In the genomic region with DNA sequence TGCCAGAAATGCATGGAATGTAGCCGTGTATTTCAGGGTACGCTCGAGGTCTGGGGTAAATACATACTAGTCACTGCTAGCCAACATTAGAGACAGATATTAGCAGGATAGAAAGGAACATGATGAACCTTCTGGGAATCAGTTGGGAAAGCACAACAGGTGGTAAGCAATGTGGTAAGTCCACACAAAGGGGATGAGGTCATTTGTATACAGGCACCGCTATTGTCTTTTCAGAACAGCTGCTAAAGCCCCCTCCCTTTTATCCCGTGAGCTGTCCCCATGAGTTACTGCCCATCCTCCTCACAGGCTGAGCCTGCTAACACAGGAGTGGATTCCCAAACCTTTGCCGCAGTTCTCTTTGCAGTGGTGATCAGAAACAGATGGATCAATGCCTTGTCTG, we compare ENCODE assay signal across 15 mouse cellular contexts.
DNase-seq lines count a peak whose midpoint lies in the region; ATAC-seq lines count a peak whose summit lies in the region.
"Had no signal": no experiment of that assay in that cellular context is flagged by ENCODE, and none has a peak within 500 bp of the region (broad histone marks: within the 10 kb centered on the region; RNA-seq: fewer than 3 reads in every experiment).

No protein-coding gene starts in this region.

- 0 out of 2 replicates have a peak overlapping the region, but pooled peaks have one; percentile 5 for H3K4me2 ChIP-seq in embryonic facial prominence, embryonic 13.5 days
- H3K4me2 ChIP-seq: hindbrain, embryonic 15.5 days; liver, embryonic 11.5 days had no signal

- no peak for ATAC-seq in embryonic facial prominence, embryonic 13.5 days (ENCODE audit: insufficient number of reproducible peaks, insufficient read depth, low FRiP score, low TSS enrichment, low read depth)
- no peak for ATAC-seq in inflammation-experienced regulatory T-cells, adult 6 months
- ATAC-seq: forebrain, embryonic 16.5 days had no signal

- no peak overlapping the region for H3K4me3 ChIP-seq in embryonic facial prominence, embryonic 13.5 days
- H3K4me3 ChIP-seq: hindbrain, embryonic 15.5 days had no signal

- H3K4me1 ChIP-seq in embryonic facial prominence, embryonic 13.5 days = peaks cover 17% of the 10 kb centered on the region

- H3K9me3 ChIP-seq in embryonic facial prominence, embryonic 13.5 days = no peaks in the 10 kb centered on the region
- H3K9me3 ChIP-seq: G1E; hindbrain, embryonic 15.5 days had no signal

- peak overlapping the region; percentile 66 for H3K27ac ChIP-seq in embryonic facial prominence, embryonic 13.5 days
- H3K27ac ChIP-seq: hindbrain, embryonic 15.5 days had no signal

- no peaks in the 10 kb centered on the region for H3K27me3 ChIP-seq in embryonic facial prominence, embryonic 13.5 days
- H3K27me3 ChIP-seq: hindbrain, embryonic 15.5 days had no signal

- no peaks in the 10 kb centered on the region for H3K36me3 ChIP-seq in embryonic facial prominence, embryonic 13.5 days
- H3K36me3 ChIP-seq: G1E; hindbrain, embryonic 15.5 days had no signal

- DNase-seq in 3T3-L1 (ENCODE audit: low read depth, low spot score) (peak; percentile 64), ES-CJ7 (ENCODE audit: low read depth, low spot score) (peak; percentile 33)
- DNase-seq in lung, postnatal 10 days = peak; percentile 44
- DNase-seq in spleen, adult 18-20 months = no peak
- no peak for DNase-seq in ovary, postnatal 10 days (ENCODE audit: low spot score)
- DNase-seq: cerebellum, postnatal 10 days; kidney, postnatal 4 days; right cerebral cortex, postnatal 25 days; thymus, adult 18-20 months had no signal

- WGBS in embryonic facial prominence, embryonic 13.5 days = 7% methylated on average over 6 of the region's 6 CpGs

- no peak overlapping the region for H3K9ac ChIP-seq in embryonic facial prominence, embryonic 13.5 days
- H3K9ac ChIP-seq: hindbrain, embryonic 15.5 days had no signal

Comparison
In these comparisons a context has a peak if more than half of its experiments do, and no peak if none do; other contexts are left out.
1. DNase-seq: peak in 3T3-L1 (single experiment), ES-CJ7 (single experiment) and lung, postnatal 10 days (single experiment); none in spleen, adult 18-20 months (0 of 2) and ovary, postnatal 10 days (single experiment).